Mouse (Mus musculus) CD4-positive, CD25-positive, alpha-beta regulatory T cell, adult 4 months (primary cell): ENCODE data around the gene Tmem33. TPM values are rescaled to one million over a fixed set of nuclear protein-coding genes. Genes with fewer than 3 reads are reported as not detected.
A peak's percentile ranks its signal among the peaks of the same experiment; 100 is the strongest.

ENCODE experiments used
- ATAC-seq: one replicate; pipeline ENCODE4 v1.8.0; 2017
- polyA plus RNA-seq, 2 experiments: library from polyadenylated mRNA; unstranded; fragments of 100-300 nt; shearing (Covaris generic); gene quantifications; one replicate each; pipeline ENCODE4 v1.2.1; 2017

The Tmem33 gene
- polyA plus RNA-seq, 2 experiments from 2014 or later, result 50.2 to 60.8 TPM

GRCm38 (mm10) chr5:67258473-67258872 lies 1.9 kb upstream of the Tmem33 start:
- ATAC-seq, result no peak

- no peak for ATAC-seq
These were observed 220 bp upstream of the Tmem33 start for GRCm38 (mm10) chr5:67260159-67260530.

GRCm38 (mm10) chr5:67262964-67263363 lies 2.6 kb downstream of the Tmem33 start:
- ATAC-seq, result no peak

- peak; percentile 68 for ATAC-seq
These were observed 5.7 kb downstream of the Tmem33 start for GRCm38 (mm10) chr5:67266106-67266505.

GRCm38 (mm10) chr5:67269309-67269708 lies 8.9 kb downstream of the Tmem33 start:
- ATAC-seq, result no peak

GRCm38 (mm10) chr5:67279407-67279806 lies 19.0 kb downstream of the Tmem33 start:
- ATAC-seq, result no peak

GRCm38 (mm10) chr5:67279840-67280239 lies 19.5 kb downstream of the Tmem33 start:
- ATAC-seq, result no peak

GRCm38 (mm10) chr5:67280400-67280799 lies 20.0 kb downstream of the Tmem33 start:
- ATAC-seq, result no peak

- no peak for ATAC-seq
These were observed 34.7 kb downstream of the Tmem33 start for GRCm38 (mm10) chr5:67295029-67295428.

- ATAC-seq, result no peak
These were observed 35.3 kb downstream of the Tmem33 start for GRCm38 (mm10) chr5:67295682-67296081.

GRCm38 (mm10) chr5:67296171-67296570 lies 35.8 kb downstream of the Tmem33 start:
- ATAC-seq, result no peak

- no peak for ATAC-seq
These were observed 36.9 kb downstream of the Tmem33 start for GRCm38 (mm10) chr5:67297026-67297813.

- no peak for ATAC-seq
These were observed 39.6 kb downstream of the Tmem33 start for GRCm38 (mm10) chr5:67299847-67300412.

- no peak for ATAC-seq
These were observed 40.7 kb downstream of the Tmem33 start for GRCm38 (mm10) chr5:67300926-67301597.

- ATAC-seq, result no peak
These were observed 41.5 kb downstream of the Tmem33 start for GRCm38 (mm10) chr5:67301722-67302331.

GRCm38 (mm10) chr5:67303816-67304215 lies 43.5 kb downstream of the Tmem33 start:
- no peak for ATAC-seq

GRCm38 (mm10) chr5:67306698-67307521 lies 46.5 kb downstream of the Tmem33 start, which contains the start of gene Slc30a9:
Gene Slc30a9 (plus strand): TSS chr5:67306955.
- ATAC-seq, result peak; percentile 96

- no peak for ATAC-seq
These were observed 47.4 kb downstream of the Tmem33 start for GRCm38 (mm10) chr5:67307659-67308222.

GRCm38 (mm10) chr5:67311811-67312521 lies 51.6 kb downstream of the Tmem33 start:
- no peak for ATAC-seq

- no peak for ATAC-seq
These were observed 52.1 kb downstream of the Tmem33 start for GRCm38 (mm10) chr5:67312522-67312851.

GRCm38 (mm10) chr5:67321656-67322268 lies 61.4 kb downstream of the Tmem33 start:
- no peak for ATAC-seq
